Mouse (Mus musculus) kidney, adult 9 months (tissue): Measurements from ENCODE around the gene Fry.

Experiments used
- DNase-seq: peaks from one replicate; pipeline ENCODE4 v3.0.0; 2022

Fry gene

GRCm38 (mm10) chr5:150281084-150281483 lies 162.6 kb downstream of the Fry start:
- DNase-seq, result no peak

GRCm38 (mm10) chr5:150282091-150282490 lies 163.6 kb downstream of the Fry start:
- no peak for DNase-seq

GRCm38 (mm10) chr5:150287949-150288348 lies 169.5 kb downstream of the Fry start:
- no peak for DNase-seq

GRCm38 (mm10) chr5:150289611-150290010 lies 171.2 kb downstream of the Fry start:
- peak; percentile 24 for DNase-seq

GRCm38 (mm10) chr5:150290494-150291199 lies 172.2 kb downstream of the Fry start:
- DNase-seq, result peak; percentile 10

GRCm38 (mm10) chr5:150291216-150291615 lies 172.8 kb downstream of the Fry start:
- no peak for DNase-seq

GRCm38 (mm10) chr5:150292186-150292585 lies 173.7 kb downstream of the Fry start:
- DNase-seq, result no peak

GRCm38 (mm10) chr5:150294306-150294705 lies 175.9 kb downstream of the Fry start:
- DNase-seq, result no peak

- DNase-seq, result peak; percentile 5
Observed at GRCm38 (mm10) chr5:150295096-150295495, 176.7 kb downstream of the Fry start.

GRCm38 (mm10) chr5:150298969-150299368 lies 180.5 kb downstream of the Fry start:
- no peak for DNase-seq

- DNase-seq, result no peak
Observed at GRCm38 (mm10) chr5:150302123-150302522, 183.7 kb downstream of the Fry start.

- no peak for DNase-seq
Observed at GRCm38 (mm10) chr5:150302996-150303395, 184.6 kb downstream of the Fry start.

GRCm38 (mm10) chr5:150306497-150306896 lies 188.1 kb downstream of the Fry start:
- DNase-seq, result no peak

GRCm38 (mm10) chr5:150313229-150313628 lies 194.8 kb downstream of the Fry start:
- no peak for DNase-seq

- DNase-seq, result no peak
Observed at GRCm38 (mm10) chr5:150314582-150314981, 196.1 kb downstream of the Fry start.

- DNase-seq, result no peak
Observed at GRCm38 (mm10) chr5:150325411-150325810, 207.0 kb downstream of the Fry start.

- DNase-seq, result no peak
Observed at GRCm38 (mm10) chr5:150328686-150329085, 210.2 kb downstream of the Fry start.

- no peak for DNase-seq
Observed at GRCm38 (mm10) chr5:150331821-150332220, 213.4 kb downstream of the Fry start.

GRCm38 (mm10) chr5:150332810-150333209 lies 214.4 kb downstream of the Fry start:
- no peak for DNase-seq

- DNase-seq, result no peak
Observed at GRCm38 (mm10) chr5:150333328-150333731, 214.9 kb downstream of the Fry start.

GRCm38 (mm10) chr5:150336451-150336850 lies 218.0 kb downstream of the Fry start:
- DNase-seq, result no peak

- no peak for DNase-seq
Observed at GRCm38 (mm10) chr5:150337696-150338095, 219.3 kb downstream of the Fry start.

- no peak for DNase-seq
Observed at GRCm38 (mm10) chr5:150340944-150341343, 222.5 kb downstream of the Fry start.

- DNase-seq, result no peak
Observed at GRCm38 (mm10) chr5:150342139-150342538, 223.7 kb downstream of the Fry start.

- no peak for DNase-seq
Observed at GRCm38 (mm10) chr5:150345946-150346345, 227.5 kb downstream of the Fry start.
